Mouse (Mus musculus): ENCODE measurements around the gene Abcg8. TPM values are rescaled to one million over a fixed set of nuclear protein-coding genes. Genes with fewer than 3 reads are reported as not detected.

Gene Abcg8
- polyA plus RNA-seq, 1 experiment from 2014 or later, result not detected

GRCm38 (mm10) chr17:84687994-84688393 lies 11.9 kb downstream of the Abcg8 start:
- H3K36me3 ChIP-seq (ENCODE audit: control insufficient read depth, insufficient read depth, low read length), result no peaks in the 10 kb centered on the region
- no peaks in the 10 kb centered on the region for H3K9me3 ChIP-seq (ENCODE audit: control insufficient read depth, low read length)
- WGBS, result 75% methylated on average over 5 of the region's 5 CpGs
- no peak overlapping the region for H3K4me3 ChIP-seq (ENCODE audit: low read depth, low read length)
- ATAC-seq (ENCODE audit: low read depth), result no peak
- H3K4me1 ChIP-seq (ENCODE audit: control insufficient read depth, insufficient read depth, low read length), result no peaks in the 10 kb centered on the region
- no peak overlapping the region for H3K27ac ChIP-seq (ENCODE audit: low read depth, low read length)
- no peak overlapping the region for H3K4me2 ChIP-seq (ENCODE audit: low read depth, low read length)
- H3K9ac ChIP-seq (replicated peaks; ENCODE audit: low read depth, low read length), result no peak overlapping the region
- H3K27me3 ChIP-seq (ENCODE audit: control insufficient read depth, insufficient read depth, low read length), result no peaks in the 10 kb centered on the region

GRCm38 (mm10) chr17:84688834-84689233 lies 12.7 kb downstream of the Abcg8 start:
- Histone ChIP-seq H3K36me3 (ENCODE audit: control insufficient read depth, insufficient read depth, low read length) (no peaks in the 10 kb centered on the region), H3K9me3 (ENCODE audit: control insufficient read depth, low read length) (no peaks in the 10 kb centered on the region), H3K4me3 (ENCODE audit: low read depth, low read length) (no peak overlapping the region), H3K9ac (replicated peaks; ENCODE audit: low read depth, low read length) (no peak overlapping the region), H3K4me1 (ENCODE audit: control insufficient read depth, insufficient read depth, low read length) (no peaks in the 10 kb centered on the region), H3K27ac (ENCODE audit: low read depth, low read length) (no peak overlapping the region), H3K4me2 (ENCODE audit: low read depth, low read length) (no peak overlapping the region), H3K27me3 (ENCODE audit: control insufficient read depth, insufficient read depth, low read length) (no peaks in the 10 kb centered on the region)
- no peak for ATAC-seq (ENCODE audit: low read depth)
- 92% methylated on average over 11 of the region's 11 CpGs for WGBS

GRCm38 (mm10) chr17:84689316-84689715 lies 13.2 kb downstream of the Abcg8 start:
- ATAC-seq (ENCODE audit: low read depth), result no peak
- WGBS, result 87% methylated on average over 5 of the region's 5 CpGs

GRCm38 (mm10) chr17:84690111-84690510 lies 14.0 kb downstream of the Abcg8 start:
- Histone ChIP-seq H3K9ac (replicated peaks; ENCODE audit: low read depth, low read length) (no peak overlapping the region), H3K9me3 (ENCODE audit: control insufficient read depth, low read length) (no peaks in the 10 kb centered on the region), H3K36me3 (ENCODE audit: control insufficient read depth, insufficient read depth, low read length) (no peaks in the 10 kb centered on the region), H3K4me1 (ENCODE audit: control insufficient read depth, insufficient read depth, low read length) (no peaks in the 10 kb centered on the region), H3K4me2 (ENCODE audit: low read depth, low read length) (no peak overlapping the region), H3K4me3 (ENCODE audit: low read depth, low read length) (no peak overlapping the region), H3K27ac (ENCODE audit: low read depth, low read length) (no peak overlapping the region), H3K27me3 (ENCODE audit: control insufficient read depth, insufficient read depth, low read length) (no peaks in the 10 kb centered on the region)
- ATAC-seq (ENCODE audit: low read depth), result no peak
- 92% methylated on average over 5 of the region's 5 CpGs for WGBS

More at GRCm38 (mm10) chr17:84689316-84689715, 13.2 kb downstream of the Abcg8 start:
- Histone ChIP-seq H3K9me3 (ENCODE audit: control insufficient read depth, low read length) (no peaks in the 10 kb centered on the region), H3K4me3 (ENCODE audit: low read depth, low read length) (no peak overlapping the region), H3K4me1 (ENCODE audit: control insufficient read depth, insufficient read depth, low read length) (no peaks in the 10 kb centered on the region), H3K4me2 (ENCODE audit: low read depth, low read length) (no peak overlapping the region), H3K36me3 (ENCODE audit: control insufficient read depth, insufficient read depth, low read length) (no peaks in the 10 kb centered on the region), H3K27me3 (ENCODE audit: control insufficient read depth, insufficient read depth, low read length) (no peaks in the 10 kb centered on the region), H3K9ac (replicated peaks; ENCODE audit: low read depth, low read length) (no peak overlapping the region), H3K27ac (ENCODE audit: low read depth, low read length) (no peak overlapping the region)

- Histone ChIP-seq H3K9me3 (ENCODE audit: control insufficient read depth, low read length) (no peaks in the 10 kb centered on the region), H3K4me1 (ENCODE audit: control insufficient read depth, insufficient read depth, low read length) (no peaks in the 10 kb centered on the region), H3K4me3 (ENCODE audit: low read depth, low read length) (no peak overlapping the region), H3K36me3 (ENCODE audit: control insufficient read depth, insufficient read depth, low read length) (no peaks in the 10 kb centered on the region), H3K27ac (ENCODE audit: low read depth, low read length) (no peak overlapping the region), H3K4me2 (ENCODE audit: low read depth, low read length) (no peak overlapping the region), H3K9ac (replicated peaks; ENCODE audit: low read depth, low read length) (no peak overlapping the region), H3K27me3 (ENCODE audit: control insufficient read depth, insufficient read depth, low read length) (no peaks in the 10 kb centered on the region)
- WGBS, result 81% methylated on average over 2 of the region's 2 CpGs
- ATAC-seq (ENCODE audit: low read depth), result no peak
These were observed 17.6 kb downstream of the Abcg8 start for GRCm38 (mm10) chr17:84693741-84694140.

GRCm38 (mm10) chr17:84696537-84696936 lies 20.4 kb downstream of the Abcg8 start:
- Histone ChIP-seq H3K27me3 (ENCODE audit: control insufficient read depth, insufficient read depth, low read length) (no peaks in the 10 kb centered on the region), H3K4me3 (ENCODE audit: low read depth, low read length) (no peak overlapping the region), H3K9me3 (ENCODE audit: control insufficient read depth, low read length) (no peaks in the 10 kb centered on the region), H3K9ac (replicated peaks; ENCODE audit: low read depth, low read length) (no peak overlapping the region), H3K27ac (ENCODE audit: low read depth, low read length) (no peak overlapping the region), H3K4me2 (ENCODE audit: low read depth, low read length) (no peak overlapping the region), H3K4me1 (ENCODE audit: control insufficient read depth, insufficient read depth, low read length) (no peaks in the 10 kb centered on the region), H3K36me3 (ENCODE audit: control insufficient read depth, insufficient read depth, low read length) (no peaks in the 10 kb centered on the region)
- no peak for ATAC-seq (ENCODE audit: low read depth)
- WGBS, result 59% methylated on average over 6 of the region's 6 CpGs

- no peaks in the 10 kb centered on the region for H3K9me3 ChIP-seq (ENCODE audit: control insufficient read depth, low read length)
- no peak overlapping the region for H3K4me2 ChIP-seq (ENCODE audit: low read depth, low read length)
- peaks cover 6% of the 10 kb centered on the region; the same call in 1 of the 2 replicates for H3K4me1 ChIP-seq (ENCODE audit: control insufficient read depth, insufficient read depth, low read length)
- H3K36me3 ChIP-seq (ENCODE audit: control insufficient read depth, insufficient read depth, low read length), result no peaks in the 10 kb centered on the region
- H3K27ac ChIP-seq (ENCODE audit: low read depth, low read length), result no peak overlapping the region
- 33% methylated on average over 5 of the region's 5 CpGs for WGBS
- H3K9ac ChIP-seq (replicated peaks; ENCODE audit: low read depth, low read length), result no peak overlapping the region
- no peaks in the 10 kb centered on the region for H3K27me3 ChIP-seq (ENCODE audit: control insufficient read depth, insufficient read depth, low read length)
- peak; percentile 39; the same call in 1 of the 2 replicates for ATAC-seq (ENCODE audit: low read depth)
- H3K4me3 ChIP-seq (ENCODE audit: low read depth, low read length), result no peak overlapping the region
These were observed 22.6 kb downstream of the Abcg8 start for GRCm38 (mm10) chr17:84698727-84699126.

GRCm38 (mm10) chr17:84707407-84707806 lies 31.3 kb downstream of the Abcg8 start:
- WGBS, result 63% methylated on average over 4 of the region's 4 CpGs
- H3K27me3 ChIP-seq (ENCODE audit: control insufficient read depth, insufficient read depth, low read length), result no peaks in the 10 kb centered on the region
- H3K27ac ChIP-seq (ENCODE audit: low read depth, low read length), result no peak overlapping the region
- no peak overlapping the region for H3K4me3 ChIP-seq (ENCODE audit: low read depth, low read length)
- peaks cover 8% of the 10 kb centered on the region for H3K36me3 ChIP-seq (ENCODE audit: control insufficient read depth, insufficient read depth, low read length)
- H3K4me1 ChIP-seq (ENCODE audit: control insufficient read depth, insufficient read depth, low read length), result peaks cover 12% of the 10 kb centered on the region
- no peak overlapping the region for H3K9ac ChIP-seq (replicated peaks; ENCODE audit: low read depth, low read length)
- H3K9me3 ChIP-seq (ENCODE audit: control insufficient read depth, low read length), result no peaks in the 10 kb centered on the region
- ATAC-seq (ENCODE audit: low read depth), result no peak
- H3K4me2 ChIP-seq (ENCODE audit: low read depth, low read length), result no peak overlapping the region

- no peak overlapping the region for H3K27ac ChIP-seq (ENCODE audit: low read depth, low read length)
- H3K4me1 ChIP-seq (ENCODE audit: control insufficient read depth, insufficient read depth, low read length), result peaks cover 9% of the 10 kb centered on the region; the same call in 1 of the 2 replicates
- WGBS, result 70% methylated on average over 7 of the region's 7 CpGs
- H3K9ac ChIP-seq (replicated peaks; ENCODE audit: low read depth, low read length), result no peak overlapping the region
- no peaks in the 10 kb centered on the region for H3K9me3 ChIP-seq (ENCODE audit: control insufficient read depth, low read length)
- H3K4me3 ChIP-seq (ENCODE audit: low read depth, low read length), result no peak overlapping the region
- H3K27me3 ChIP-seq (ENCODE audit: control insufficient read depth, insufficient read depth, low read length), result no peaks in the 10 kb centered on the region
- H3K4me2 ChIP-seq (ENCODE audit: low read depth, low read length), result no peak overlapping the region
- peaks cover 8% of the 10 kb centered on the region for H3K36me3 ChIP-seq (ENCODE audit: control insufficient read depth, insufficient read depth, low read length)
- no peak for ATAC-seq (ENCODE audit: low read depth)
These were observed 32.7 kb downstream of the Abcg8 start for GRCm38 (mm10) chr17:84708818-84709217.
